Mouse (Mus musculus) CH12.LX (cell line): ENCODE measurements around the gene 4933427D14Rik.

Source experiments
- CHD1 ChIP-seq: IDR thresholded peaks from 2 replicates; pipeline ENCODE4 v1.6.1; 2012; ENCODE audit warnings: low read depth, low read length, improper control_type of control experiment, inconsistent platforms
- CHD2 ChIP-seq: IDR thresholded peaks from 2 replicates; pipeline ENCODE4 v1.6.1; 2011; ENCODE audit warnings: low read length, improper control_type of control experiment
- MXI1 ChIP-seq: IDR thresholded peaks from 2 replicates; pipeline ENCODE4 v1.6.1; 2011; ENCODE audit warnings: mild to moderate bottlenecking, low read depth, low read length, improper control_type of control experiment
- POLR2A ChIP-seq: IDR thresholded peaks from 2 replicates; pipeline ENCODE4 v1.6.1; 2011; ENCODE audit warnings: low read depth, mild to moderate bottlenecking, improper control_type of control experiment, low read length
- POLR2AphosphoS2 ChIP-seq: IDR thresholded peaks from 2 replicates; pipeline ENCODE4 v1.6.1; 2011; ENCODE audit warnings: low read depth, low read length, improper control_type of control experiment
- SIN3A ChIP-seq: IDR thresholded peaks from 2 replicates; pipeline ENCODE4 v1.6.1; 2012; ENCODE audit warnings: low read length, improper control_type of control experiment, inconsistent platforms
- SMC3 ChIP-seq: IDR thresholded peaks from 2 replicates; pipeline ENCODE4 v1.6.1; 2011; ENCODE audit warnings: low read depth, low read length, improper control_type of control experiment
- ZKSCAN1 ChIP-seq: IDR thresholded peaks from 2 replicates; pipeline ENCODE4 v1.6.1; 2012; ENCODE audit warnings: low read depth, inconsistent platforms, low read length, improper control_type of control experiment, borderline replicate concordance

DNA sequence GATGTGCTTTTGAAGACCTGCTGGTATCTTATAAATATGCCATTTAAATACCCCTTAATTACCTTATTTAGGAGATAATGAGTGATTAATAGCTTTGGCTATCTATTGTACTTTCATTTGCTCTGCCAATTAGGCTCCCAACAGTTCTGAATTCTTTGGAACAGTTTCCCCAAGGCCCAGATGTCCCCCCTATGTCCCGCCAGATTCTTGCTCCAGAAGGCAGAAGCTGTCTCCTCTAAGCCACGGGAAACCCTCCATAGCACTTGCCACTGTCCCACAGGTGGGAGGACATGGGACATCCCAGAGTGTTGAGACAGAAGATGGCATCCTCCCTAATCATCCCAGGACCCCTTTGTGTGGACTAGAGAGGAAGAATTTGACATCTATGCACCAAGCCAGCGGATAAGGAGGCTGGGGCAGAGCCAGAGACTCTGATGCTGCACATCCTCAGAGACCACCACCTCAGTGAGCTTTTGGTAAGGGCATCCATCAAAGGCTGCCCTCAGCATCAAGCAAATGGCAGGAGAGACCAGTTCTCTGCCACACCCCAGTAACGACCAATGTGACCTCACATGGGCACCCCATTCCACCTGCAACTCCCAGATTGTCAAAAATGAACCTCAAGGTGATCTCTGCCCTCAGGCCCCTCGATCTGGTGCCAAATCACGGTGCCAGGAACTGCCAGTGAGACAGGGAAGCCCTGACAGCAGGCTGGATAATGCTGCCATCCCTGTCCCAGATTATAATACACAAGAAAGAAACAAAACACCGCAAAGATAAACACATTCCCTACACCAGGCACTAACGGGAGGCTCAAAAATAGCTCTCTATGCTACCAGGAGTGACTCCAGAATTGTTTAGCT is 78.0 kb downstream of the 4933427D14Rik start:
- TF ChIP-seq POLR2AphosphoS2 (no peak), POLR2A (no peak), CHD2 (no peak), MXI1 (no peak), SIN3A (no peak), SMC3 (no peak), CHD1 (no peak), ZKSCAN1 (no peak)
